Mouse (Mus musculus) adrenal gland (tissue): Measurements from ENCODE around the gene Plcd1.

Experiments
- intact Hi-C: fragments of 180-260 bp; cut with DNase I; formaldehyde crosslinking; loops from one replicate; pipeline ENCODE4 v1.15.1; 2025
- microRNA-seq, 2 experiments: library from miRNA; unstranded; fragments of <30 nt; microRNA quantifications; one replicate each; pipeline ENCODE4; 2019

Gene Plcd1

GRCm38 (mm10) chr9:119027337-119027736 lies 66.0 kb downstream of the Plcd1 start:
- intact Hi-C loops, result no loop called here

- intact Hi-C loops, result no loop called here
These were observed 67.4 kb downstream of the Plcd1 start for GRCm38 (mm10) chr9:119025832-119026331.

DNA sequence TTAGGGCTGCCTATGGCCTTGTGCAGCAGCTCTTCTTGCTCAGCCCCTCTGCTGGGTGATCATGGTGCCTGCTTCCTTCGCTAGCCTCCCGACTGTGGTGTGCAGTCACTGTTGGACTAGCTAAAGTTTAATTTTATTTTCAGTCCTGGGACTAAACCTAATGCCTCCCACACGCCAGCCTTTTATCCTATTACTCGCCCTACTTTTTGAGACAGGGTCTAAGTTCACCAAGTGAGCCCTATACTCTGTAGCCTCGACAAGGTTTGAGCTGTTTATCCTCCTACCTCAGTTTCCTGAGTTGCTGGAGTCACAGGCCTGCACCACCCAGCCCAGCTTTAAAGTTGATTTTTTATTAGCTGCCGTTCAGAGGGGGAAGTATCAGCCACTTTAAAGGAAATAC lies 68.0 kb downstream of the Plcd1 start:
- intact Hi-C loops, result no loop called here

DNA sequence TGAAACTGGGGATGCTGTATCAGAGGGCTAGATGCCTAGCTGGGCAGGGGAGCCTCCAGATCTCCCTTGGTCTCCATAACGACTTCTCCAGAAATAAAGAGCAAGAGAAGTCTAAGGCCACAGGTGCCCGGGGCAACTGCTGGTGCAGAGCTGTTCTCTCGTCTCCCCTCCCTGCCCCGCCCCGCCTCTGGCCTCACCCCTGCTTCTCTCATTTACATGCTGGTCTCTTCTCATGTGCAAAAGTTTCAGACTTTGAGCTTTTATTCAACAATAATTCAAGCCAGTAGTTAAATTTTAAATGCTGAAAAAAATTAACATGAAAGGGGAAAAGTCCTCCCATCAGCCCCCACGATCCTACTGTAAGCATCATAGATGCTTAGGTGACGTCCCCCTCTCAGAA lies 71.6 kb downstream of the Plcd1 start:
- intact Hi-C loops, result no loop called here

Small RNA genes lying within 50 kb of the gene (microRNA-seq; reads per million reads assigned to microRNA genes)
- 3.1 to 4.5 reads per million in 2 experiments for gene Mir26a-1
